Mouse (Mus musculus): ENCODE results near the gene Pacsin2.

- no peak for TF ChIP-seq POLR2A (IDR thresholded peaks at IDR 0.05; ENCODE audit: control insufficient read depth, extremely low read depth, insufficient read depth, low read length, poor library complexity)
- no peak for TF ChIP-seq CTCF (IDR thresholded peaks at IDR 0.05; ENCODE audit: borderline replicate concordance, control insufficient read depth, extremely low read depth, insufficient read depth, low read length, poor library complexity)
These were observed 120.2 kb downstream of the Pacsin2 start for GRCm38 (mm10) chr15:83344157-83344556.

All from thymus, adult 2 months (tissue).